Mouse (Mus musculus) cerebellum, adult 2 months (tissue): Measurements from ENCODE around the gene Irf2.

Experiments
- CTCF ChIP-seq: fragments of 200-500 bp; IDR thresholded peaks from 2 replicates; pipeline ENCODE4 v1.5.1; 2011; ENCODE audit warnings: low read depth, mild to moderate bottlenecking, control low read depth, low read length, moderate library complexity, borderline replicate concordance; ENCODE audit not compliant: insufficient read depth
- POLR2A ChIP-seq: fragments of 200-500 bp; IDR thresholded peaks from 2 replicates; pipeline ENCODE4 v1.6.1; 2011; ENCODE audit warnings: low read length, control low read depth, borderline replicate concordance; ENCODE audit not compliant: insufficient read depth

DNA sequence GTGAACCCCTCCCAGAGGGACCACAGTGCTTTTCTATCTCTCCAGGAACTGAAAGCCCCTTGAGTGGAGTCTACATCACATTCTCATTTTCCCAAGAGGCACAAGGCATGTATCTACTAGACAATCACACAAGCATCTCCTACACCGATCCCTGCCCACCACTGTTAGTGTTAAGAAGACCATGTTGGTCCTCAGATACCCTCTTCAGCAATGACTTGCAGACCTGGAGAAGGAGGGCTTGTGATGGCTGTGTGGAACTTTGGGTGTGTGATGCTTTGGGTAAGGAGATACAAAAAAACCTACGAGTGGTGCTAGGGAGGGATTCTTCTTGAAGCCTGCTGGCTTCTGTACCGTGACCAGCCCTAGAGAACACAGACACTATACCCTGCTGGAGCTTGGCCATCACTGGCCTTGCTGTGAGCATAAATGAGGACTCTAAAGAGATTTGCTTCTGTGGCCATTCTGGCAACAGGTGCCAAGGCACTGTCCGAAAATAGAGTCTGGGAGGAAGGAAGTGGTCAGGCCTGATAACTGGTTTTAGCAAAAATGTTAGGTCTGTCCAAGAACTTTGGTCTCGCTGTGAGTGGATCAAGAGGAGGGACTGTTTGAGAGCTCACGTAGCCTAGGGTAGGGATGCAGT, 110.8 kb downstream of the Irf2 start:
- TF ChIP-seq POLR2A: no peak
- TF ChIP-seq CTCF: no peak
